Mouse (Mus musculus): ENCODE results near the gene Tulp2.
"Not testable (repeated sequence)": the region's sequence is repeated elsewhere in the genome, so short reads cannot be mapped to it uniquely, and the experiment has no call there.

Gene Tulp2

DNA sequence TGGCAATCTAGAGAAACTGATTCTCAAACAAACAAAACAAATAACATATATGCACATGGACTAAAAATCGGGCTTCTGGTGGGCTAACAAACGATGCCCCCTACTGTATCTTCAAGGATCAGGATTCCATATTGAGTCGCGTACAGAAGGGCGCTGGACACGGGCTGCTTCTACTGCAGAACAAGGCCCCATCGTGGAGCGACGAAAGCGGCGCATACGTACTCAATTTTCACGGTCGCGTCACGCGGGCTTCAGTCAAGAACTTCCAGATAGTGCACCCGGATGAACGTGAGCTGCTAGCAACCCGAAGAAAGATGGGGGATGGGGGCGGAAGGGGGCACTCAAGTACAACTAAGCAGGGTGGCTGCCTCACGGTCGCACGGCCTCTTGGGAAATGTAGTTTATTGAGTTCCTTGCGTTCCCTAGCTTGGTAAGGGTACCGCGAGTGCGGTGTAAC lies 40.1 kb downstream of the Tulp2 start:
- DNase-seq (ENCODE audit: extremely low spot score): peak; percentile 90

DNA sequence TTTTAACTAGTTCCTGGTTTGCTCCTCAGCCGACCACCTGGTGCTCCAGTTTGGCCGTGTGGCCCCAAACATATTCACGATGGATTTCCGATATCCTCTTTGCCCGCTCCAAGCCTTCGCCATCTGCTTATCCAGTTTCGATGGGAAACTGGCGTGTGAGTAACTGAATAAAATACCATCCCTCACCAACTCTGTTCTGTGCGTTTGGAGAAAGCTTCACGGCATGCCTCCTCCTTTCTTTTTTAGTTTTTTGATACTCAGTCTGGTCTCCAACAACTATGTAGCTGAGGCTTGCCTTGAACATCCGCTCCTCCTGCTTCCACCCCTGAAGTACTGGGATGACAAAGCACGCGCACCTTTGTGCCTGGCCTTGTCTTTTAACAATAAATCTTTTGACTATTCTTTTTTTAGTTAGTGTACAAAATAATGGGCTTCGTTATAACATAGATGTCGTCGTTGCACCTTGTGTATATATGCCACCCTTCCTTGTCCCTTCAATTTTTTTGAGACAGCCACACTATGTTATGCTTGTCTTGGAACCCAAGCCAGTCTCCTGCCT lies 40.6 kb downstream of the Tulp2 start:
- DNase-seq (ENCODE audit: extremely low spot score): no peak

DNA sequence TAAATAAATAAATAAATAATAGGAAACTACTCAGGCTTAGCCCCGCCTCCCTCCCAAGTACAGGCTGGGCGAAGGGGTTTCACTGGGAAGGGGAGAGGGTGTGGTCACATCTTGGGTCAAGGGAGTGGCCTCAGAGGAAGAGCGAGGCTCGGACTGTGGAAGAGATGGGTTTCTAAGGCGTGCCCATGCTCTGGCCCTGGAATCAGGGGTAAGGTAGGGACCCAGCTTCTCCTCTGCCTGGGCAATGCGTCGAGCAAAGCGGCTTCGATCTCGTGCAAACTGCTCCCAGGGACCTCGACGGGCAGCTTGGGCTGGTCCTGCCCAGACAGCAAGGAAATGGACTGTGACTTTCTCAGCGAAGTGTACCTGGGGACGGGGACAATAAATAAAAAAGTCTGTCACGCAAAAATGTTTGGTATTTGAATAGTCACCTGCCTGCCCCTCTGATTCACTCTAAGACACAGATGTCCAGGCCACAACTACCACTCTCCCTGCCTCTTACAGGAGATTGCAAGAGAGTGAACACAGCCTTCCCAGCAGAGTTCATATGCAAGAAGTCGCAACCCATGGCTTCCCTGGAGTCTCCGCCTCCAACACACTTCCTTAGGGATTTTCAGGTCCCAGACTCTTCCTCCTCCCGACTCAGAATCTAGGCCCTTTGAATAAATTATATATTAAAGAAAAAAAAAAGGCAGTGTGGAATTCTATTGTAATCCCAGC lies 41.4 kb downstream of the Tulp2 start:
- no peak for DNase-seq (ENCODE audit: extremely low spot score)

DNA sequence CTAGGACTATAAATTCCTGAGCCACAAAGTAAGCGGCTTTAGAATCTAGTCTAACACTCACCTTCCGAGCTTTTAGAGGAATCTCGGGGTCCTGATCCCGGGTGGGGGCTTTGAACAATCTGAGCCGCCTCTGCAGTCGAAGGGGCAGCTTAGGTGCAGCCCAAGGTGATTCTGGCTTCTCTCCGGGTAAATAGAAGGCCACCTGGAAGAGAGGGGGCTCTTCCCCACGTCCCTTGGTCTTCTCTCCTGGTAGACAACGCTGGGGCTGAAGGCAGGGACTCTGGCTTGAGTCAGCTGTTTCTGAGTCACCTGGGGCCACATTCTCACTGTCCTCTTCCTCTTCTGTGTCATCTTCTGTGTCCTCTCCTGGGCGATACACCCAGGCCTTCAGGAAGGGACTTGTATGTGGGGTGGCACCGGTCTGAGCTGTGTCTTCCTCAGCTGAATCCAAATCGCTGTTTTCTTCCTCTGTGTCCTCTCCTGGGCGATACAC lies 42.0 kb downstream of the Tulp2 start:
- no peak for DNase-seq (ENCODE audit: extremely low spot score)

DNA sequence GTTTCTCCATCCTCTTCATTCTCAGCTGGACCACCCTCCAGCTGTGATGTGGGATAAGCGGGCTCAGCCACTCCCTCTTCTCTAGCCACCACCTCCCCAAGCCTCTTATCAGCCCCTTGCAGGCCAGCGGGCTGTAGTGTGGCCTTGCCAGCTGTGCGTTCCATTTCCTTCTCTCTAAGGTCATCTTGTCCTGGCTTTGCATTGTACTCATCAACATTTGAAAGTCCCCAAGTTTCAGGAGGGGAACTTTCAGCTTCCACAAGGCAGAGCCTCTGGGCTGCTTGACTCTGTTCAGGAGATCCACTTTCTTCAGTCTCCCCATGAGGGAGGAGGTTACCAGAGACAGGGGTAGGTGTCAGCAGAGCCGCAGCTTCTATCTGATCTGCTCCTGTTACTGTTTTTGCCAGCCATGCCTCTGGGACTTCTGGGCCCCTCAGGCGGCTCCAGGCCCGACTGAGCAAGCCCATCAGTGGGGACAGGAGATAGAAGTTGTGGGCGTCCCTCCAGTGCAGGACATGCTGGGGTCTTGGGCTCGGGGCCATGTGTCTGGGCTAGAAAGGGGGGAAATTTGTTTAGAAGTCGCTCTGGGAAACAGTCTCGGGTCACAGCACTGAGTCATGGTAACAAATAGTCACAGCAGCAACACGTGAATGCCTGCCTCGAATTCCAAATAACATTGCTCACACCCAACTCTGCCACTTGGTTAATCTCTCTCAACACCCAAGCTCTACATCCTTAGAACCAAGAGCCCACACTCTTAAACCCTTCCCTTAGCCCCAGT lies 43.4 kb downstream of the Tulp2 start:
- DNase-seq (ENCODE audit: extremely low spot score): no peak

DNA sequence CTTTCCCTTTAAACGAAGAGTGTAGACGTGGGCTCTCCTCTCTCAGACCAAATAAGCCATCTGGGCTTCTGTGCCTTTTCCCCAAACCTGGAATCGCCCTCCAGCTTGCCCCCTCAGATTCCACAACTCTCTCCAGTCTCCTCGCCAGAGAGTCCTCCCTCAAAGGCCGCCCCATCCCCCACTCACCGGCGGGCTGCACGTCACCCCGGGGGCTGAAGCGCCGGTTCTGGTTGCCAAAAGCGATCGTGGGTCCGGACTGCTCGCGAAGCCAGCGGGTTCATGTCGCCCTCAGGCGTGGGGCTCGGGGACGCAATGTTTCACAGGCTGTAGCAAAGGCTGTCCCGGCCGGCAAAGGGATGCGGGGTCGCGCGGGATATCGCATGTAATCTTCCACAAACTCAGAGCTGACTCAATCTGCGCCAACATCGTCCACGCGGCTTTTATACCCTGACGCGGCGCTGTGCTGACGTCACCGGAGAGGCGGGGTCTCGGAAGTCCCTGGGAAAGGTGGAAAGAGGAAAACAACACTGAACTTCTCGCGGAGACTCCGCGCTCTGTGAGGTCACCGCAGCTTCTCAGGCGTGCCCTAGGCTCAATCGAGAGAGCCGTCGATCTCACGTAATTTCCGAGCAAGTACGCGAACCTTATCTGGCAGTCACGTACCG lies 44.3 kb downstream of the Tulp2 start, which contains the start of the genes Ppp1r15a and Plekha4:
Ppp1r15a (minus strand) TSS at position 460 of the 665 bp plus-strand sequence.
Plekha4 (plus strand) TSS at position 522 of the 665 bp plus-strand sequence.
- peak; percentile 95 for DNase-seq (ENCODE audit: extremely low spot score)

DNA sequence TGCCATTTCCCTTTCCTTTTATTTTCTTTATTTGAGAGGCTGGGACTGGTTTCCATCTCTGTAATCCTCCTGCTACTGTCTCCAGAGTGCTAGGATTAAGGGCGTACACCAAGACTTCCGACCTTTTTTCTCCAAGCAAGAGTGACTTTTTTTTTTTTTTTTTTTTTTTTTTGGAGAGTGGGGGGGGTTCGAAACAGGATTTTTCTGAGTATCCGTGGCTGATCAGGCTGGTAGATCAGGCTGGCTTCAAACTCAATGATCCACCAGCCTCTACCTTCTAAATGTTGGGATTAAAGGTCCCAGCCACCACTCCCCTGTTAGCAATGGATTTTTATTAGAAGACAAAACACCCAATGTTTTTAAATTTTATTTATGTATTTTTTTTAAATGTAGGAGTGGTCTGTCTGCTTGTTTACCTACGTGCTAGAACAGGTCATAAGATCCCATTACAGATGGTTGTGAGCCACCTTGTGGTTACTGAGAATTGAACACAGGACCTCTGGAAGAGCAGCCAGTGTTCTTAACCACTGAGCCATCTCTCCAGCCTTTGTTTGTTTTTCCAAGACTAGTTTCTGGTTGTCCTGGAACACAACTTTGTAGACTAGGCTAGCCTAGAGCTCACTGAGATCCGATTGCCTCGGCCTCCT lies 44.9 kb downstream of the Tulp2 start:
- no peak for DNase-seq (ENCODE audit: extremely low spot score)

DNA sequence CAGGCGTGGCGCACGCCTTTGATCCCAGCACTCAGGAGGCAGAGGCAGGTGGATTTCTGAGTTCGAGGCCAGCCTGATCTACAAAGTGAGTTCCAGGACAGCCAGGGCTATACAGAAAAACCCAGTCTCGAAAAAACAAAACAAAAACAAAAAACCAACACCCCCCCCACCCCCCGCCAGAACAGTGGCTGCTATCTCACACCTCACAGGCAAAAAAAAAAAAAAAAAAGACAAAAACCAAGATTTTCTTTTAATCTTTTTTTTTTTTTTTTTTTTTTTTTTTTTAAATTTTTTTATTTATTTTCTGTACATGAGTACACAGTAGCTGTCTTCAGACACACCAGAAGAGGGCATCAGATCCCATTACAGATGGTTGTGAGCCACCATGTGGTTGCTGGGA lies 45.5 kb downstream of the Tulp2 start:
- not testable (repeated sequence) for DNase-seq (ENCODE audit: extremely low spot score)

DNA sequence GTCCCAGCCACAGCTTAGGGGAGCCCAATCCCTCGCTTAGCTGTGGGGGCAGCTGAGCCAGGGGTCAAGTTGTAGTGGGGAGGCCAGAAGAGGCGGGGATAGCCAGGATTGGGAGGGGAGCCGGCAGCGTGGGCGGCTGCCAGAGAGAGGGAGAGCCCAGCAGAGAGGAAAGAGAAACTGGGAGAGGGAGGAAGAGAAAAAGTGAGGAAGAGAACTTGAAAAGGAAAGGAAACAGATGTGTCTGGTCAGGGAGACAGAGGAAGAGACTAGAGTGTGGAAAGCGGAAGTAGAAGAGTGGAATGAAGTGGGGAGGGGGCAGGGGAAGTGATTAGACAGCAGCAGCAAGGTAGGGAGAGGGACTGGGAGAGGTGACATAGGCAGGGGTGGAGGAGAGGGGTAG lies 47.8 kb downstream of the Tulp2 start:
- DNase-seq (ENCODE audit: extremely low spot score): no peak

DNA sequence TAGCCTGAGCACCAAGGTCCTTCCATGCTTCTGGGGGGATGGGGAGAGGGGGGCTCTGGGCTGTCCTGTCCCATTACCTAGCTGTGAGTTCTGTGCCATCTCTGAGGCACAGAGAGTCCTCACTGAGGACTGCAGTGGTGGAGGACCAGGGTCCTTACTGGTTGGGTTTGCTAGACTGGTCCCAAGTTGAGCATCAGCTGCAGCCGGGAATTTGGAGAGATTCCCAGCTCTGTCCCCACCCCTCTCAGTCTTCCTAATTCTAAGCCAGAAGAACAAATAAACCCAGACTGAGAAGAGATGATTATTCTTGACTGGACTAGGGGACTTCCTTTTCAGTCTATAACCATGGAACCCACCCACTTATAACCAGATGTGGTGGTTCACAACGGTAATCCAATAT lies 49.0 kb downstream of the Tulp2 start:
- DNase-seq (ENCODE audit: extremely low spot score): no peak

DNA sequence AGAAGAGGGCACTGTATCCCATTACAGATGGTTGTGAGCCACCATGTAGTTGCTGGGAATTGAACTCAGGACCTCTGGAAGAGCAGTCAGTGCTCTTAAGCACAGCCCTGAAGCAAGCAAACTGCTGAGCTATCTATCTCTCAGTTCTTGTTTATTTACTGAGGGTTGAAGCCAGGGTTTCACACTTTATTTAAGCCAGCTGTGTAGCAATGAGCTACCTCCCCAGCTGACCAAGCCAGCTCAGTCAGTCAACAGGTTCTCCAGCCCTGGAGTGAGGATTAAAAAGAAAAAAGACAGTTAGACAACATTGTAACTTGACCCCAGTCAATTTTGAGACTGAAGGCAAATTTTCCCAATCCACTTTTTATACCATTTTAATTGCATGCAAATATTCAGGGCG lies 54.0 kb downstream of the Tulp2 start:
- no peak for DNase-seq (ENCODE audit: extremely low spot score)

DNA sequence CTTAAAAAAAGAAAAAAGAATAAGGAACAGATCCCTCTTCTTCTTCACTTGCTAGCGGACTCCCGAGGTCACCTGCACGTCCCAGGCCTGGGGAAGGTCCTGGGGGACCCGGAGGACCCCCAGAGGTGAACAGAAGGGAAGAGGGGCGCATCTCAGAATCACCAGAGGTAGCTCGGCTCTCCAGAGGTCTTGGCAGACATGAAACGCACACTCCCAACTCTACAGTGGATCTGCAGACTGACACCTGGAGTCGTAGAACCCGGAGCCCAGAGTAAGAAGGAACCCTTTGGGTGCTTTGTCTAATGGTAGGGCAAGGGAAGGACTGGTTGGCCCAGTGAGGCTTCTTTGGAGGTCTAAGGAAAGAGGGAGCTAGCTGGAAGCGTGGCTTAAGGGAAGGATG lies 55.9 kb downstream of the Tulp2 start:
- DNase-seq (ENCODE audit: extremely low spot score): no peak

DNA sequence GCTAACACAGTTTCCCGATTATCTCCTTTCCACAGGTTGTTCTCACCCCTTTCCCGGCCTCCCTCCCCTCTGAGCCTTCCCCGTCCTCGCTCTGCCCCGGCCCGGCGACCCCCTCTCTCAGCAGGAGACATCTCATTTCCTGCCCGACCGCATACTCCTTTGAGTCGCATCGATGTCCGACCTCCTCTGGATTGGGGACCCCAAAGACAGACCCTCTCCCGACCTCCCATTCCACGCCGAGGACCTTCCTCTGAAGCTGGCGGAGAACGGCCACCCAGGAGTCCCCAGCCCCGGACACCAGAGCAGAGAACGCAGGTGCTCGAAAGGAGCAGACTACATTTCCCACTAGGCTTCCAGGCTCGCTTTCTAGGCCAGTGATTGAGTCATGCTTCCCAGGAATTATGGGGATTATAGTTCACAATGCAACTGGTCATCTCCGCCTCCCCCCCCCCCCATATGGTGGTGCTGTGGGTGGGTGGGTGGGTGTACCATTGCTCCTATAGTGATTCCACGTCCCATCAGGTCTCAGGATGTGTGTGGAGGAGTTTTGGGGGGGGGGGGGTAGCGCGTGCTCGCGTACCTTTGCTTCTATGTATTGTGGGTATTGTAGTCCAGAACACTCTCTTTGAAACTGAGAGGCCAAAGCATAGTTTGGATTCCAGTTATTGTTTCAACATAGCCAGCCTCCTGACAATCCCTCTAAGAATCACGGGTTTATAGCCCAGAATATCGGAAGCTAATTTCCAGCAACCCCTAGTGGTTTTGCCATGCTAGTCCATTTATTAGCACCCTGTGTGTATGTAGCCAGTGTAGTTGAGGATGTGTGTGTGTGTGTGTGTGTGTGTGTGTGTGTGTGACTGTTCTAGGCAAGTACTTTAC lies 56.7 kb downstream of the Tulp2 start:
- peak; percentile 73 for DNase-seq (ENCODE audit: extremely low spot score)

DNA sequence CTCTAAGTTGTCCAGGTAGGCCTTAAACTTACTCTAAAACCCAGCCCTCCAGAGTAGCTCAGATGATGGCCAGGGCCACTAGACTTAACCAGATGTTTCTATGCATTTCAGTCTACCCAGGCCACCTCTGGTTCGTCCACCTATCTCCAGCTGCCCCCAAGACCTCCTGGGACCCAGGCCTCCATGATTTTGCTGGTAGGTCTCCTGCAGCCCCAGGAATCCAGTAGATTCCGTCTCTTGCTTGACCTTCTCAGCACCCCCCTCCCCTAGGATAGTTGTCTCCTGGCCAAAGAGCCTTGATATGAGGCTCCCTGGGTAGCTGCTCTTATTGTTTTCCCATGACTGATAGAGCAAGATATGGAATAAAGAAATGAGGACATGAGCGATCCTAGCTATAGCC lies 57.4 kb downstream of the Tulp2 start:
- DNase-seq (ENCODE audit: extremely low spot score): no peak

DNA sequence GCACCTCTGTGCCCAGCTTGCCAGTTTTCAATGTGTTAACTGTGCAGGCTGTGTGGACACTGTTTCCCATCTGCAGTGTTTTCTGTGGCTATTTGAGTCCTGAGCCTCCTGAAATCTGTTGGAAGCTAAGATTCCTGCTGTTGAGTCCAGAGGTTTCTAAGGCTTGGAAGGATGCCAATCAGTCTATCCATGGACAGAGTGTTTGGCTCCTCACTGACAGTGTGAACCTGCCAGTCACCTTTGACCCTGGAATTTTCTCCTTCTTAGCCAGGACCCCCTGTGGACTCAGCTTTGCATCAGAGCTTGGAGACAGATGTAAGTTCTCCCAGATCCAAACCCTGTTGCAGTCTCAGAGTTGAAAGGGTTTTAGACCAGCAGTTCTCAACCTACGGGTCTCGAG lies 58.5 kb downstream of the Tulp2 start:
- DNase-seq (ENCODE audit: extremely low spot score): no peak

DNA sequence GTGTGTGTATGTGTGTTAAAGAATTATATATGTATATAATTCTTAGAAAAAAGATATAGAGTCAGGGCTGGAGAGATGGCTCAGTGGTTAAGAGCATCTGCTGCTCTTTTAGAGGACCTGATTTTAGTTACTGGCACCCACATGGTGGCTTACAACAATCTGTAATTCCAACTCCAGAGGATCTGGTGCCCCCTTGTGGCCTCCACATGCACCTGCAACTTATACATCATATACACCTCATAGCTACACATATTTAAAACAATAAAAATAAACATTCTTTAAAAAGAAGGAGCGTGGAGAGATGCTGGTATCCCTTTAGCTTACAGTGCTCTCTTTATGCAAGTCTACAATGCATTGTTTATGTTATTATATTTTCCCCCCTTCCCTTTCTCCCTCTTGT lies 62.8 kb downstream of the Tulp2 start:
- DNase-seq (ENCODE audit: extremely low spot score): no peak

DNA sequence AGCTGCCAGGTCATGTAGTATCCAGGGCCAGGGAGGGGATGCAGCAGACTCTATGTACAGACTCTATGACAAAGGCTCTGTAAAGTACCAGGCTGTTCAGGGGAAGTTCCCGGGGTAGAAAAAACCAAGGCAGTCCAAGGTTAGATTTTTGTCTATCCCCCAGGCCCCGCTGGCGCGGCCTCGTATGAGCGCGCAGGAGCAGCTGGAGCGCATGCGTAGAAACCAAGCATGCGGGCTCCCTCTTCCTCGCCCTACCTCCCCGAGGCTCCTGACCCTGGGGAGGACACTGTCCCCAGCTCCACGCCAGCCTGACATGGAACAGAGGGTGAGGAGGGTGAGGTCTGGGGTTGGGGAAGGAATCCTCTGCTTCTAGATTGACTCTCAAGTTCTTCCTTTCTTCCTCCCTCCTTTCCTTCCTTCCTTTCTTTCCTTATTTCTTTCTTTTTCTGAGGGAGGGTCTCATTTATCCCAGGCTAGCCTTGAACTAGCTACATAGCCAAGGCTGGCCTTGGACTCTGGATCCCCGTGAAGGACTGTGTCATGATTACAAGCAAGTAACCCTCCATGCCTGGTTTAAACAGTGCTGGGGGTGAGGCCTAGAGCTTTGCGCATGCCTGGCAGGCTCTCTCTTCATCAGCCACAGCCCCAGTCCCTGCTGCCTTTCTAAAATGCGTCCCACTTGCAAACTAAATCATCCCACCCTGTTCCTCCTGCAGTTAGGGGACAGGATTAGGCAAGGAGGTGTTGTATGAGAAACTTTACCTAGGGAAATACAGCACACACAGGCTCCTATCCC lies 68.2 kb downstream of the Tulp2 start:
- DNase-seq (ENCODE audit: extremely low spot score): no peak

DNA sequence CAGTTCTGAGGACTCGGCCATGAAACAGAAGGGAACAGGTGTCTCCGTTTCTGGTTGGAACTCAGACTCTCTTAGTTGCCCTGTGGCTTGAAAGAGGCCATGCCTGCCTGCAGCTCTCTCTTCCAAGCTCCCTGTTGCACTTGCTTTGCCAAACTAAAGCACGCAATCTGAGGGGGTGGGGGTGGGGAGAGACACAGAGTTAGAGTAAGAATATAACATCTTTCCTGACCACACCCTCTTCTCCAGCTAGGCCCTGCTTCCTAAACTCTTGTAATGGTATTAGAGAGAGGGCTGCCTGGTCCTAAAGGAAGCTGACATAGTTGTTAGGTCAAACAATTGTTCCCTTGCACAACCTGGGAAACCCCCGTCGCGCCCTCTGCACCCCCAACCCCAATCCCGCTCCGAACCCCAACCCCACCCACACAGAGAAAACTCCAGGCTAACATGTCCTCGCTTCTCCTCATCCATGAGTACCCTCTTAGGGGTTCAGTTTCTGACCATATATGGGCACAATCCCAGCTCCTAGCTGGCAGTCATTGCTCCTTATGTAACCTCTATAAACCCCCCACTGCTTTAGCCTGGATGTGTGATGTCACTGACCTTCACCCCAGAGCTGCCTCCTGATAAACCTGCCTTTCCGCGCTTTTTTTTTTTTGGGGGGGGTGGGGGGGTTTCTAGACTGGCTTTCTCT lies 69.3 kb downstream of the Tulp2 start:
- DNase-seq (ENCODE audit: extremely low spot score): no peak

DNA sequence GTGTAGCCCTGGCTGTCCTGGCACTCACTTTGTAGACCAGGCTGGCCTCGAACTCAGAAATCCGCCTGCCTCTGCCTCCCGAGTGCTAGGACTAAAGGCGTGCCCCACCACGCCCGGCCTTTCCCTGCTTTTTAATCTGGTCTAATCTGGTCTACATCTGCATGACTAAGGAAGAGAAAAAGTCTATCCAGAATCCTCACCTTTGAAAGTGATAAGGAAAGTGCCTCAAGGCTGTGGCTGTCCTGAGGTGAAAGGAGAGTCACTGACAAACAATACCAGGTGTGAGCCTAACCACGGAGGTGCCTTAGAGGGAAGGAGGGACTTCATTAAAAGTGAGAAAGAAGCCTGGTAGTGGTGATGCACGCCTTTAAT lies 69.8 kb downstream of the Tulp2 start:
- no peak for DNase-seq (ENCODE audit: extremely low spot score)

Data from embryo, embryonic 9.5 days (tissue).